Mouse (Mus musculus): Measurements from ENCODE around the gene Map3k4.

The Map3k4 gene

DNA sequence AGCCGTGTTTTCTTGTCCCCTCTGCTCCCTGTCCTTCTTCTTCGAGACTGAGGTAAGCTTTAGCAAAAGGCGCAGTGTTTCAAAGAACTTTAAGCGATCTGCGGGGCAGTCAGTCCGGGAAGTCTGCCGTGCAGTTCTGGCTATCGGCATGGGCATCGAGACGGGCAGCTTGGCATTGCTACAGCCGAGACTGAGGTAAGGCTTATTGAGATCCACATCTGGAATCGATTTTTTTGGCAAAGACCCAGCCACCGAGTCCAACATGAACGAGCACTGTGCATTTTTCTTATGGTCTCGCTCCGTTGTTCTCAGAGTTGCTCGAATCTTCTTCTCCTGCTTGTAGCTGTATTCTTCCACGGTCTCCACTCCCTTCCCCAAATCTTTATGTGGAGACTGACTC lies 46.8 kb downstream of the Map3k4 start:
- DNase-seq (ENCODE audit: low spot score in 2 of 2): no peak

DNA sequence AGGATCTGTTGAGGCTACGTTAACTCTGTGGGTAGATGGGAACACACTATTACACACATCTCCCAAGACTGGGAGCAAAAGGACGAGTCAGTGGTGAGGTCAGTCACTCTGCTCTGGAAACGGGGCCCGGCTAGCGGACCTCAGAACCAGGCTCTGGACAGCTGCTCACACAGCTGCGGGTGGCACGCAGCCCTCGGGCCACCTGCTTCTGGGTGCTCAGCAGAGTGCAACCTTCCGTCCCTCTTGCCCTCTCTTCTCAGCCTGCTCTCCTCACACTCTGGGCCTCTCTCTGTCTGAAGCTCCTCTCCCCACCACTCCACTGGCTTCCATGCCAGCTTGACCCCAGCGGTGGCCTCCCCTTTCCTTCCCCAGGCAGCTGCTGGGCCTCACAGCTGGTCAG lies 50.1 kb downstream of the Map3k4 start:
- no peak for DNase-seq (ENCODE audit: low spot score in 2 of 2)

DNA sequence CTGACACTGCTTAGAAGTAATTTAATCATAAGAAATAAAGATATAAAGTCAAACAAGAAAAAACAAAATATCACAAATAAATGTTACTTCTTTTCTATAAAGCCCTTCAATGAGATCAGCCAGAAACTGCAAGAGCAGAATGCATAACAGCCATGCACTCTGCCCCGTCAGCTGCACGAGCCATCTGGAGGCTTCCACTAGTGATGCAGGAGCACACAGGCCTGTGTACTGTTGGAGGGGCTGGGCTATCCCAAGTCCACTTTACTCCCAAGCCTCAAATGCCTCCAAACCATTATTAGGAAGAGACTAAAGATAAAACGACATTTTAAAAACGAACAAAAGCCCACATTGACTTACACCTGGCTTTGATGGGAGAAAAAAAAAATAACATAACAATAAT lies 50.5 kb downstream of the Map3k4 start:
- DNase-seq (ENCODE audit: low spot score in 2 of 2): no peak

DNA sequence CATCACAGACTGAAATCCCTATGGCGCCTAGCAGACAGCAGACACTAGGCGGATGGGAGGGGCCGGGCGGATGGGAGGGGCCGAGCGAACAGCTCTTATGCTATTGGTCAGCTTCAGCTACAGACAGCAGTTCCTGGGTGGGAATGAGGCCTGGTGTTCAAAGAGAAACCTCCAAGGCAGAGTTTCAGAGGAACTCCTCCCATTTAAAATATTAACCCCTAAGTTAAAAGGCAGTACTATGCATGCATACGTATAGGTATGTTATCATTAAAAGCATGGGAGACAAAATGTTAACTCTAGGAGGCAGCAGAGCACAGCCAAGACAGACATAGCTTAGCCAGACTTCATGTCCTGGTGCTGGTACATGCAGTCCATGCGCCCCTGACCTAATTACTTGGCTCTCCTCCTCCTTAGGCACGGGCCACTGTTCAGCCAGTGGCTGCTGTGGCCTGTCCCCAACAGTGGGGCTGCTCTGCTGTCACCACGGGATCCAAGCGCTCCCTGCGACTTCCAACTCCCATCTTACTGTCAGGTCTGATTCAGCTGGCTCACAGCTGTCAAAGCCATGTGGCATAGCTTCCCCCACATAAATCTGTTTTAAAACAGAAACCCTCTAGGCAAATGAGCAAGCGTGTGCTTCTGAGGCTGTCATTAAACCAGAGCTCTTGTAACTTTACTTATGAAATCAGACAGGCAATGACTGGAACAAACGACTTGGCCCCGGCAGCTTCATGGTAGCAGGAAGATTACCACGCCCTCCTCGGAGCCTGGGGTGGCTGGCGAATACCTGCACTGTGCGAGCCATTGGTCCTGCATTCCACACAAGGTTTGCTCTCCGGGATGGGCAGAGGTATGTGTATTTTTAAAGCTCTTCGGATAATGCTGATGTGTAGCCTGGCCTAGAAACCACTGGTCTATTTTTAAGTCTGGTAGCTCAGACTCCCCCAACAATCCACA lies 52.3 kb downstream of the Map3k4 start:
- no peak for DNase-seq (ENCODE audit: low spot score in 2 of 2)

DNA sequence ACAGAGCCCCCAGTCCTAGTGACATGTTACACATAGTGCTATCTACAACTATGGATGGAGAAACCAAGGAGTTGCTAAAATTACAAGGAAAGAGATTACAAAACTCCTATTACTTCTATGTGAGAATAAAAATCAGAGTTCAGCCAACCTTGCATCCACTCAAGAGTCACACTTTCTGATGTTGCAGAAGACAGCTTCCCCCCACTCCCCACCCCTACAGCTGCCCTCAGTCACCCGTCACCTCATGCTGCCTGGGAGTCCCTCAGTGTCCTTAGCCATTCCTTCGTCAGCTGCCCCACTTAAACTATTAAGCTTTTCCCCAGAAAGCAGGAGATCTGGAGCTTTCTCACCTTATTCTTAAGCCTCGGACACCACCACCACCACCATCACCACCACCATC lies 54.3 kb downstream of the Map3k4 start:
- DNase-seq (ENCODE audit: low spot score in 2 of 2): no peak

DNA sequence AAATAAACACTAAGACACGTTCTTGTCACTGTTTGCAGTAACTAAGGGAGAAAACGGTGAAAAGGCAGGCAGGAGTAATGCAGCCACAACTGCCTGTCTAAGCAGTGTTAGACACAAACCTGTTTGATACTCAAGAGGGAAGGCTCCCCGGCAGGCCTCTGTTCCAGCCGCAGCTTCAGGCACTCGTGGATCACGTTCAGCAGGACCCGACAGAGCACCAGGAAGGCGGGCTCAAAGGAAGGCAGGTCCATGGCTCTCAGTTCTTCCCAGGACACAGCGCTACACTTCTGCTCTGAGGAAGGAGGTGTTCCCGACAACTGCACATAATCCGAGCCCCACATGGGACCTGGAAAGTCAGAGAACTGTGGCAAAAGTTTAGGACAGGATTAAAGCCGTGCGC lies 54.8 kb downstream of the Map3k4 start:
- no peak for DNase-seq (ENCODE audit: low spot score in 2 of 2)

DNA sequence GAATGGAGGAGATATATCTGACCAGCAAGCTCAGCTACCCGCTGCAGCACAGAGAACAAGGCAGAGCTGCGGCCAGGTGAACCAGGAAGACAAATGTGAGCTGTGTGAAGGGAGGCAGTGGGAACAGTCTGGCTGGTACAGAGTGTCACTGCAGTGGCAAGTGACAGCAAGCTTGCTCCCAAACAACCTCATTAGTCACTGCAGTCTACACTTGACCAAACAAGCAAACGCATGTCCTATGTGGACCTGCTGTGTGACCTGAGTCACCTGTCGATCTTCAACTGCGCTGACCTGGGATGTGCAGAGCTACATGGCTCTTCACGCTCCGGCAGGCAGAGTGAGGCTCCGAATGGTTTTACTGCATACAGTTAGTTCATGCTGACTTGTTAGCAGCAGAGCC lies 55.7 kb downstream of the Map3k4 start:
- DNase-seq (ENCODE audit: low spot score in 2 of 2): no peak

DNA sequence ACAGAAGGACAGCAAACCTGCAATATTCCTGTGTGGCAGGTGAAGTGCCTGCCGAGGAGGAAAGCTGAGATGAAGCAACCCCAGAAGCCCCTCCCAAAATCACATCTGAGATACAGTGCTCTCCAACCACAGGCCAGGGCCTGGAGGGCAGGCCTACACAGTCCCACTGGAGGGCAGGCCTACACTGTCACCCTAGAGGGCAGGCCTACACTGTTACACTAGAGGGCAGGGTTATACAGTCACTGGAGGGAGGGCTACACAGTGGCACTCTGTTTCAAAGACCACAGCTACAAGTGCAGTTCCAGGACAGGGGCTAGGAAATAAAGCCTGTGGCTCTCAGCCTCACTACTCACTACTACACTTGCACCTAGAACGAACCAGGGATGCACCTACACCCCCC lies 56.7 kb downstream of the Map3k4 start:
- no peak for DNase-seq (ENCODE audit: low spot score in 2 of 2)

DNA sequence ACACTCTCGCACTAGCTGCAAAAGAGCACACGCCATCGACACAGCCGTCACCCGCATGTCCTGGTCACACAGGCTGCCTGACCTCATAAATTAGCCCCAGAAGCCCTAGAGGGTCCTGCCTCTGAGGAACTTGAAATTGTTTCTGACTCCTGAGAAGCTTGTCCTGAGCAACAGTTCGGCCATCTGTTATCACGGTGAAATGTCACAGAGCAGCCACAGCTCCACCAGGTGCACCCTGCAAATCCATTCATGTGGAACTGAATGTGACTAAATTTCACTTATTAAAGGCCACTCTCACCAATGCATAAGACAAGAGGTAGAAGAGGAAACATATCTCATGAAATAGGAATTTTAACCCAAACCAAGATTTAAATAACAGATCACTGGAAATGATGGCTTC lies 57.2 kb downstream of the Map3k4 start:
- DNase-seq (ENCODE audit: low spot score in 2 of 2): no peak

DNA sequence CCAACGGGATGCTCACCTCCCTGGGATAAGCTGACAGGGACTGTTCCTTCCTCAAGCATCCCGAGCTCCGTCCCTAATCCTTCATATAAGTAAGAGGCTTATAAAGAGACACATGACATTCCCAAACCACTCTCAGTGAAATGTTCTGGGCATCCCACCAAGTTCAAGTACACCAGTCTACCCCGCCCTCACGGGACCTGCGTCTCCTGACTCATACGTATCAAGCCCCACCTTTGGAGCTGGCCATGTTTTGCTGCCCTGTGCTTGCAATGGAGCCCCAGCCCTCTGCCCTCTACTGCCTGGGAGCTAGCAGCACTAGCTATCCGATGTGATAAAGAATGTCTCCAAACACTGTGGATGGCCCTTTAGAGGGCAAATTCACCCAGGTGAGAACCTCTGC lies 58.6 kb downstream of the Map3k4 start:
- DNase-seq (ENCODE audit: low spot score in 2 of 2): no peak

DNA sequence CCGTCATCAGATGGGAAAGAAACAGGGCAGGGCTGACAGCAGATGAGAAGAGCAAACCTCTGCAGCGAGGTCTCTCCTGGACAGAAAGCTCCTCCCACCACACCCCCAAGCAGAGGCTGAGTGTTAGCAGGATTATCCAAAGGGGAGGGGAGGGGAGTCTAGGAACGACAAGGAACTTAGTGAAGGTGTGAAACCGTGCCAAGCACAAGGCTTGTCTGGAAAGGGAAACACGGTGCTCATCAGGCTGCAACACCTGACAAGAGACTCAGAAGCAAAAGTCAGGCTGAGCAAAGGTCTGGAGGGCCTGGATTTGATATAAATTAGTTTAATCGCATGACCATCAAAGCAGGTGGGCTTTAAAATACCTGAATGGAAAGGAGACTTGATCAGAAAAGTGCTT lies 60.1 kb downstream of the Map3k4 start:
- DNase-seq (ENCODE audit: low spot score in 2 of 2): no peak

DNA sequence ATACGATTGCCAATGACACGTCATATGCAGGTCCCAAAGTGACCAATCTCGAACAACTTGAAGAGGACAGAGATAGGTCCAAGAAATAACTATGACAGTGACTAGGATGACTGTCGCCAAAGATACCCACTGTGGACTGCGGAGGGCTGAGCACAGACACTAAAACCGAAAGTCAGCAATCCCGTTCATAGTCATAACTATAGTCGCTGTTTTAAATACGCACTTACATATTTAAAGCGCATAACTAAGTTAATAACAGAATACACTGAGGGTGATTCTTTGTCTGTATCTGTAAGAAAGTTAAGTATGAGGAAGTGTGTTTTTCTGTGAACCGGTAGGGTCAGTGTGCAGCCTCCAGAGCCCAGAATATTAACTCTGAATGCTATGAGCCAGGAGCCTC lies 62.5 kb downstream of the Map3k4 start:
- DNase-seq (ENCODE audit: low spot score in 2 of 2): no peak

DNA sequence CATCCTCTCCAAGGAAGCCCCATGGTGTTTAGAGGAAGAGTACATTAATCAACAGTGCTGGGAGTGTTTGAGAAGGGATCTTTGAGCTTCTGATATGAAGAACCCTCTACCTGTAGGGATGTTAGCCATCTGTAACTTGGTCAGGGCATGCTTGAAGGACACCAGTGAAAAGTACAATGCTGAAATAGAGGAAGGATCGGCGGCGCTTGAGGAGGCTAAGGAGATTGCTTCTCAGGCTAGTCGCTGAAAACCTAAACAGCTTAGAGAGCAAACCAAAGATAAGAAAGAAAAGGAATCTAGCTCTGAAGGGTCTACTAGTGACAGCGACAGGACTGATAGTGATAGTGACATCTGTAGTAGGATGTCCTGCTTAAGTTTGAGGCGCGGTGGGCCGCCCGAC lies 68.0 kb downstream of the Map3k4 start:
- DNase-seq (ENCODE audit: low spot score in 2 of 2): no peak

DNA sequence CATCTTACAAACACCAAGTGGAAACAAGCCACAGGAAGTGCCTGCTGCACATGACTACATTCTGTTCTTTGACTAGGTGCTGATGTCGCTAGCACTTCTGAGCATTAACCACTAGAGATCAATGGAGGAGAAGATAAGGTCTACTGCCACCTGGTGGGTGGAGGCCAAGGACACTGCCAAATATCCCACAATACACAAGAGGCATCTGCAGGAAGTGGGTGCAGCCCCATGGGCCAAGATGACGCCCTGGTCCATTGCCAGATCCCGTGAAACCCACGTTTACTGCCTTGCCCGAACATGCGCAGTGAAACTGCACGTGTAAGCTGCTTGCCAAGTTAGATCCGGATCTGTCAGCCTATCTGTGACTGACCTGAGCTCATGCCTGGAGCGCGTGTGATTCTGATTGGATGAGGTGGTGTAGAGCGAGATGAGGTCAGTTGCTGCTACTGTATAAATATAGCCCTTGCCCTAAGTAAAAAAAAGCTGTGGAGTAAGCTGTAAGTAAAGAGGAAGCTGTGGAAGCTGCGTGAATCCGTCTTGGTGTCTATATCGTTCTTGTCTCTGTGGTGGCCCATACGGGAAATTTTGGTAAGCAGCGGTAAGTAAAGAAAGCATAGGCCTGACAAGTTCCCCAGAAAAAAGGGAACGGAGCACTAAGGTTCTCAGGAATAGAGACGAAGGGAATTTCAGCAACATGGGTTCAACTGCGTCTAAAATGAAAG lies 68.7 kb downstream of the Map3k4 start:
- no peak for DNase-seq (ENCODE audit: low spot score in 2 of 2)

DNA sequence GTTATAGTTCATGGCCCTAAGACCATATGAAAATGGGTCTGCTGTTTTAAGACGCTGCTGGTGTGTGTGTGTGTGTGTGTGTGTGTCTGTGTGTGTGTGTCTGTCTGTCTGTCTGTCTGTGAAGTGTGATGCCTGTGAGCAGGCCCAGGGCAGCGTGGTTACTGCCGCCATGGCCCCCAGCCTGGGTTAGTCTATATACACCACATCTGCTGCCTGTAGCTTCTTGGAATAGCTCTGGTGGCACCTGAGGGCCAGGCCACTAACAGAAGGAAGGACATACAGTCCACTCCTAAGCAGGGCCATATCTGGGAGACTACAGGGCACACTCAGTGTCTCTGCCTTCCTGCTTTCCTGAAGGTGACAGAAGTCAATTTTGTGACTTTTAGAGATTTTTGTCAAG lies 77.9 kb downstream of the Map3k4 start:
- DNase-seq (ENCODE audit: low spot score in 2 of 2): no peak

DNA sequence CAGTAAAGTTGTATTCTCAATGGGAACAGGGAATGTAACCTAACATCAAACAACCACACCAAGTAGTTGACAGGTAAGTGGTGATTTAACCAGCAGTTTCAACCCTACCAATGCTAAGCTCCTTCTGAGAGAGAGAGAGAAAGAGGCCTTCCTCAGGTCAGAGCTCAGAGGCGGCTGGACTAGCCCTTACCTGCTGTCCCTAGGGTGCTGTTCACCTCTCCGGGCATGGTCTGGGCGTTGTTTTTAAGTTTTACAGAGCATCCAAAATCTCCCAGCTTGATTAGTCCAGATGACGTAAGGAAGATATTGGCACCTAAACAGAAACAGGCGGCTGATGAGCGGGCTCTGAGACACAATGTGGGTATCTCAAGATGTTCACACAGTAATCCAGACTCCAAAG lies 85.9 kb downstream of the Map3k4 start:
- DNase-seq (ENCODE audit: low spot score in 2 of 2): no peak

DNA sequence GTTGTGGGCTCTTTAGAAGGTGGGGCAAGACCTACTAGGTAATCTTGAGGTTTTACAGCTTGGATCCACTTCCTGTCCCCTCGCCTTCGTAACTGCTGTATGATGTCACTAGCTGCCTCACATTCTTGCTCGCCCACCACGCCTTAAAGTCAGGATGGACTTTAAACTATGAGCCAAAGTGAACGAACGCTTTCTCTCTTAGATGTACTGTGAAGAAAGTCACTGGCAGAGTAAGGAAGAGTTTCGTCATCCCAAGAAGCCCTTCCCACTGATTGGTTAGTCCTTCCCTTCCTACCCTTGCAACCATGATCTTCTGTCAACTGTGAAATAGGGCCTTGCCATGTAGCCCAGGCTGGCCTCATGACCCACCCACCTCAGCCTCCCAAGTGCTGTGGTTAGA lies 87.5 kb downstream of the Map3k4 start:
- DNase-seq (ENCODE audit: low spot score in 2 of 2): no peak

DNA sequence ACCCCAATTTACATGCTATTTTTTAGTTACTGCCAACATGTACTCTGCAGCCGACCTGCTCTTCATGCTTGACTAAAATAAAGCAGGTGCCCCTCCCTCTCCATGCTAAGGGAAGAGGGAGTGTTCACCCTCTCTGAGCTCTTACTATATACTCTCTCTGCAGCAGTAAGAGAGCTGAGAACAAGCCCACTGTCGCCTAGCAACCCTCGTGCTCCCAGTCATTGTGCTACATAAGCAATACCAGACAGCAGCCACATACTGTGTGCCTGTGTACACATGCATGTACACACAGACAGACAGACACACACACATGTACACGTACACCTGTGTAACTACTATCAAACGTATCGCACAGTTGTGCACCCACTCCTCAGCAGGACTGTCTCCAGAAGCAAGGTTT lies 88.4 kb downstream of the Map3k4 start:
- no peak for DNase-seq (ENCODE audit: low spot score in 2 of 2)

DNA sequence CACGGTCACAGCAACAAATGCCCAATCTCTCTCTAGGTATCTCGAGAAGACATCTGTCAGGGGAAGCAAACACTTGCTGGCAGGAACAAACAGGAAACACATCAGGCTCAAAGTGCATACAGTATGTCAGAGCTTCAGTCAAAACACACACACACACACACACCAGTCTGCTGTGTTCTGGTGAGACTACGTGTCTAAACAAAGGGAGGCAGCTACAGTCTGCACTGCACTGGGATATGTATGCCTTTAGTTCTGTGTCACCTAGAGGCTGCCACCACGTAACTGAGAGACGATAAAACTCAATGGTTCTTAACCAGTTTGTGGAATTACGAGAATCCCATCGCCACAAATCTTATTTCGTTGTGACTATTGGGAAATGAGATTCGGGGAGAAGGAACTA lies 88.8 kb downstream of the Map3k4 start:
- DNase-seq (ENCODE audit: low spot score in 2 of 2): no peak

DNA sequence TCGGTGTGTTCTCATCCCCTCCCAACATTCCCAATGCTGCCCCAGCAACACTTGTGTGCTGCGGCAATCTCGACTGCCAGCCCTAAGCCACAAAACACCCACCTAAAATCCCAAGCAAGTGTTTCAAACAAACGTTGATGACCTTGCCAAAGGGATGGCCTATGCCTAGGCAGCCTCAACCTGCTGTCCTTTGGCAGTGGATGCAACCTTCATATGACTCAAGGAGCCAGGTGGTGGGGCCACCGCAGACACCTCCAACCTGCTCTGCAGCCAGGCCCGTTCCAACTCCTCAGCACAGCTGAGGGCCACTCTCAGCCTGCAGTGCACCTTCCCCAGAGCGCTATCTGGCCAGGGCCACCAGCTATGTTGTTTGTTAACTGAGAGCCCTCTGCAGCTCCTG lies 90.1 kb downstream of the Map3k4 start:
- DNase-seq (ENCODE audit: low spot score in 2 of 2): no peak

DNA sequence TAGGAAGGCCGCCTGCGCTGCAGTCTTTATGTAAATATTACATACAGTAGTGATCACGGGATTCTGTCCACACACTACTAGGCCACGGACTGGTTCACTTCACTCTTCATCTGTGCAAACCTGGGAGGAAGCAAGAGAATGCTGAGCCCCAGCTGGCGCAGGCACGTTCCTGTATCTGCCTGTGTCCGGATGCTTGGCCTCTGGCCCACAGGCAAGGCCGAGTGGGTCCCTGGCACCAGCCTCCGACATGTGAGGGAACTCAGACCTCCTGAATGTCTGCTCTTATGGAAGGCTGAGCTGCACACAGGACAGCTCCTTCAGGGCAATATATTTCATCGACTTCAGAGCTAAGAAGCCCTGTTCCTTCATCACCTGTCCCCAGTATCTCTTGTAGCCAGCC lies 90.6 kb downstream of the Map3k4 start:
- no peak for DNase-seq (ENCODE audit: low spot score in 2 of 2)

DNA sequence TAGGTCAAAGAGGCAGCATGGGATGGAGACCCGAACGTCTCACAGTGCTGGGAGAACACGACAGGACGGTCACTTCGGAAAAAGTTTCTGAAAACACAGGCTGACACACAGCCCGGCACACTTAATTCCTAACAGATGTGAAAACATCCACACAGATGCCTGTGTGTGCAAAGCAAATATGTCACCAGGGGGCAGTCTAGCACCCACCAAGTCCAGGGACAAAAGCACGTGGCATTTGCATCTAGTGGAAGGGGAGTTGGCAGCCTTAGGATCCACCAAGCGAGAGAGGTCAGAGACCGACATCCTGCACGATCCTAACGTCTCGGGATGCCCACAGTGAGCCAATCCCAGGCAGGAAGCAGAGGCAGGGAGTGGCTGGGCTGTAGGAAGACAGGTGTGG lies 92.0 kb downstream of the Map3k4 start:
- peak in 1 of 2 experiments; percentile 23 for DNase-seq (ENCODE audit: low spot score in 2 of 2)

DNA sequence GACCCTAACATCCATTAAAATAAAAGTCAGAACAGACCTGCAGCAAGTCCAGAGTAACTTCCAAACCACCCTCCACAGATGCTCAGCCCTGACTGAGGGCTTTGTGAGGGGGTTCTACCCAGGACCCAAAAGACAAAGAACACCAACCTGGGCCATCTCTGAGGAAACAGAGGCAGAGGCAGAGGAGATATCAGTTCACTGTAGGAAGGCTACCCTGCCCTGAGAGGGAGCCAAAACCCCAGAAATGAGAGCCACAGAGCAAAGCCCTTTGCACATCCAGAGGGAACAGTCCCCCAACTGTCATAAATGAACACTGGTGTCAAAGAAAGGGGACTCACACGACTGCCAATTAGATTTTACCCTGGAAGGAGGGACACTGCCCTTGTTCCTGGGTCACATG lies 93.4 kb downstream of the Map3k4 start:
- no peak for DNase-seq (ENCODE audit: low spot score in 2 of 2)

All from thymus, postnatal 10 days (tissue).